Mouse (Mus musculus) liver, embryonic 12.5 days (tissue): Measurements from ENCODE around the gene Pard6a. TPM values are rescaled to one million over a fixed set of nuclear protein-coding genes. Genes with fewer than 3 reads are reported as not detected.

Source experiments
- ATAC-seq: fragments of 200-750 bp; cut with Nextera tagmentation; 2 replicates; pipeline ENCODE4 v1.8.0; 2017; ENCODE audit warnings: moderate number of reproducible peaks, mild to moderate bottlenecking, moderate library complexity
- H3K27ac ChIP-seq: fragments of 300-500 bp; sonication (generic); 2 replicates; pipeline ENCODE4 v1.5.1; 2016; ENCODE audit warnings: mild to moderate bottlenecking
- H3K27me3 ChIP-seq: fragments of 300-500 bp; sonication (generic); replicated peaks from 2 replicates; pipeline ENCODE4 v1.6.1; 2016; ENCODE audit warnings: mild to moderate bottlenecking, moderate library complexity
- H3K36me3 ChIP-seq: fragments of 300-500 bp; sonication (generic); 2 replicates; pipeline ENCODE4 v1.6.1; 2016; ENCODE audit warnings: mild to moderate bottlenecking, moderate library complexity
- H3K4me1 ChIP-seq: fragments of 300-500 bp; sonication (generic); 2 replicates; pipeline ENCODE4 v1.6.1; 2016
- H3K4me2 ChIP-seq: fragments of 300-500 bp; sonication (generic); 2 replicates; pipeline ENCODE4 v1.6.1; 2016; ENCODE audit warnings: mild to moderate bottlenecking, moderate library complexity
- H3K4me3 ChIP-seq: fragments of 300-500 bp; sonication (generic); 2 replicates; pipeline ENCODE4 v1.5.1; 2016; ENCODE audit warnings: mild to moderate bottlenecking, moderate library complexity
- H3K9ac ChIP-seq: fragments of 300-500 bp; sonication (generic); 2 replicates; pipeline ENCODE4 v1.6.1; 2016; ENCODE audit warnings: mild to moderate bottlenecking, moderate library complexity
- H3K9me3 ChIP-seq: fragments of 300-500 bp; sonication (generic); replicated peaks from 2 replicates; pipeline ENCODE4 v1.6.1; 2016; ENCODE audit warnings: mild to moderate bottlenecking, moderate library complexity
- WGBS: fragments of 180-500 bp; shearing (Covaris S2); methylation state at CpG from one replicate; pipeline ENCODE4 v1.1.7; 2016; ENCODE audit not compliant: insufficient replicate concordance; 5-methylcytosine and 5-hydroxymethylcytosine counted together
- polyA plus RNA-seq: library from polyadenylated mRNA; unstranded; fragments of >200 nt; fragmentation: Nextera tagmentation; extraction: Ambion mirVana; gene quantifications from 2 replicates; pipeline ENCODE4 v1.2.1, GENCODE M21; 2016

The Pard6a gene
- polyA plus RNA-seq: 9.2 and 10.8 TPM in 2 replicates

DNA sequence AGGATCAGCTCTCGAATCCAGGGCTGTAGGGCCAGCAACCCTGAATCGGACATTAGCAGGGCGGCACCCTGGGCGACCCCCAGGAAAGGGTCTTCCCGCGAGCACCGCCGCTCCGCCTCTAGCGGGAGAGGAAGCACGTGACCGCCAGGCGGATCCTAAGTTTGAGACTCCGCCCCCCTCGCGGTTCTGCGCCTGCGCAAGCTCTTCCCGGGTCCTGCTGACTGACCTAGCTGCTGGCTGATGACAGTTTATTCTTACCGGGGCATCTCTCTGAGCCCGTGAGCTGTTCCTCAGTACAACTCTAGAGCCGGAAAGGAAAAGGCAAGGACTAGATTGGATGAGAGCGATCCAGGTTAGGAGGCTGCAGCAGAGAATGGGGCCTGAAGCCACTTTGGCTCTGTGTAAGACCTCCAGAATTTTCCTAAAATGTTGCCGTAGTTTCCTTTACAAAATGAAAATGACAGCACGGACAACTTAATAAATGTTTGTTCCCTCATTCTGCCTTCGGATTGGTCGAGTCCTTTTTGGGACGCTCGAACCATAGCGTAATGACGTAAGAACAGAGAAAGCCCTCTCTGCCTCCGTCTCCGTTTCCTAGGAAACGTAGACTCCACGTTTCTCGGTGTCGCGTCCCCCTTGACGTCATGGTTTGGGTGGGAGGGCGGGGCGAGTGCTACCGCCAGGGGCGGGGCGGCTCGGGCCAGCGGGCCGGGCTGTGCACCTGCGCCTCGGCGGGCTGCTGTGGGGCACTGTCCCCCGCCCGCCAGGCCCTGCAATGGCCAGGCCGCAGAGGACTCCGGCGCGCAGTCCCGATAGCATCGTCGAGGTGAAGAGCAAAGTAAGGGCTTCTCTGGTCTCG is at the start of gene Pard6a, which contains the start of gene Acd:
Pard6a (plus strand) TSS at position 183 of the 859 bp plus-strand sequence.
Acd (minus strand) TSS at position 137 of the 859 bp plus-strand sequence.
- H3K9ac ChIP-seq: peak within 1 kb of the TSS; percentile 77
- H3K27me3 ChIP-seq: no peaks in the 10 kb centered on the region
- H3K4me3 ChIP-seq: peak within 1 kb of the TSS; percentile 78
- no peaks in the 10 kb centered on the region for H3K9me3 ChIP-seq
- H3K36me3 ChIP-seq: peaks cover 48% of the 10 kb centered on the region
- WGBS: 4% methylated on average over 60 of the region's 60 CpGs
- peak within 1 kb of the TSS; percentile 82 for H3K4me2 ChIP-seq
- peaks cover 46% of the 10 kb centered on the region for H3K4me1 ChIP-seq
- peak within 1 kb of the TSS; percentile 97 for H3K27ac ChIP-seq
- ATAC-seq: peak; percentile 81

DNA sequence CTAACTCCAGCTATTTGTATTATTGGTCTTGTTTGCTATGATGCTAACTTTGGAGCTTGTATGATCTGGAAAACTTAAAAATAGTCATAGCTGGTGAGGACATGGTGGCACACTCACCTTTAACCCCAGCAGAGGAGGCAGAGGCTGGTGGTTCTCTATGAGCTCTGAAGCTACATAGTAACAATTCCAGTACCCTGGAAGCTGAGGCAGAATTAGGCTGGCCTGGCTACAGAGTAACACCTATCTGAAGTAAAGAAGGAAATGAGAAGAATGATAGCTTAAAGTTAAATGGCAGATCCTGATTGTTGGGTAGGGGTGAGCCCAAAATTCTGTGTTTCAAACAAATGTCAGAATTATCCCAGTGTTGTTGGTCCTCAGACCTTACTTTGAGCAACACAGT is 43.3 kb upstream of the Pard6a start:
- no peak for ATAC-seq
- H3K4me1 ChIP-seq: no peaks in the 10 kb centered on the region
- H3K9ac ChIP-seq: no peak overlapping the region
- H3K9me3 ChIP-seq: no peaks in the 10 kb centered on the region
- no peak overlapping the region for H3K4me3 ChIP-seq
- H3K36me3 ChIP-seq: peaks cover 46% of the 10 kb centered on the region
- H3K4me2 ChIP-seq: no peak overlapping the region
- no peaks in the 10 kb centered on the region for H3K27me3 ChIP-seq
- H3K27ac ChIP-seq: no peak overlapping the region

DNA sequence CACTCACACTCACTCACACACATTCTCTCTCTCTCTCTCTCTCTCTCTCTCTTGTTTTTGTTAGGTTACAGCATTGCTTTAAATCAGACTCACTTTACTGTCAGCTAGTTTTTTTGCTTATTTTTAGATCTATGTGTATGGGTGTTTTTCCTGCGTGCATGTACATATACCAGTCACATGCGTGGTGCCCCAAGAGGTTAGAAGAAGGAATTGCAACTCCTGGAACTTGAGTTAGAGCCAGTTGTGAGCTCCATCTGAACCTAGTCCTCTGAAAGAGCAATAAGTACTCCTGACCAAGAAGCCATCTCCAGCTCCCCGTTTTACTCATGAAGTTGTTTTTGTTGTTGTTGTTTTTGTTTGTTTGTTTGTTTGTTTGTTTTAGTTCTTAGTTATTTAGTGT is 39.8 kb upstream of the Pard6a start:
- WGBS: 76% methylated on average over 3 of the region's 3 CpGs
- Histone ChIP-seq H3K27ac (no peak overlapping the region), H3K9me3 (no peaks in the 10 kb centered on the region), H3K4me3 (no peak overlapping the region), H3K9ac (no peak overlapping the region), H3K4me2 (no peak overlapping the region), H3K27me3 (no peaks in the 10 kb centered on the region), H3K4me1 (no peaks in the 10 kb centered on the region), H3K36me3 (peaks cover 60% of the 10 kb centered on the region)
- ATAC-seq: no peak

DNA sequence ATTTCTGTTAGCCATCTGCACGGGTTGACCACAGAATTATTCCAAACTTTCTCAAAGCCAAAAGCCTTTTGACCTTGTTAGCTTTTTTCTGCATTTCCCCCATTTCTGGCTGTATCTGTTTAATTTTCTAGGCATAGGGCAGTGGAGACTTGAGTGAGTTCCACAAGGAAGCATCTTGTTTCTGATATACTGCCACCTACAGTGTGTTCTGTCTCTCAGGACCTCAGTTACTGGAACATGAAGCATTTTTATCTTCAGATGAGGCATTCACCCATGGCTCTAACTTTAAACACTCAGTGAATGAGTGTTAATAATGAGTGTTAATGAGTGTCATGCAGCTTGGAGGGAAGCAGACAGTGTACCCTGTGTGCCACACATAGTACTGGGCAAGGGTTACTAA is 23.1 kb upstream of the Pard6a start:
- WGBS: 84% methylated on average over 1 of the region's 1 CpGs
- Histone ChIP-seq H3K9me3 (no peaks in the 10 kb centered on the region), H3K4me2 (no peak overlapping the region), H3K36me3 (peaks cover 100% of the 10 kb centered on the region), H3K27me3 (no peaks in the 10 kb centered on the region), H3K4me1 (no peaks in the 10 kb centered on the region), H3K27ac (no peak overlapping the region), H3K4me3 (no peak overlapping the region), H3K9ac (no peak overlapping the region)
- no peak for ATAC-seq

DNA sequence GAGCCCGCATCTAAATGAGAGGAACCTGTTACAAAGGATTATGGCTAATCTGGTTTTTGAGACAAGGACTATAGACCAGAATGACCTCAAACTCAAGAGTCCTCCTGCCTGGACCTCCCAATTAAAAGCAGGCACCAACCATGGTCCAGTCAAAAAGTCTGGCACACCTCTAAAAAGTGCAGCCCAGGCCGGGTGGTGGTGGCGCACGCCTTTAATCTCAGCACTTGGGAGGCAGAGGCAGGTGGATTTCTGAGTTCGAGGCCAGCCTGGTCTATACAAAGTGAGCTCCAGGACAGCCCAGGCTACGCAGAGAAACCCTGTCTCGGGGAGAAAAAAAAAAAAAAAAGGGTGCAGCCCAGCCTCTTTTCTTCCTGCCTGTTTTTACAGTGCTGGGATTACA is 15.6 kb upstream of the Pard6a start:
- Histone ChIP-seq H3K27me3 (0 out of 2 replicates have a peak, but pooled peaks cover 3% of the 10 kb centered on the region), H3K9ac (no peak overlapping the region), H3K36me3 (peaks cover 43% of the 10 kb centered on the region), H3K4me2 (peak overlapping the region; percentile 51), H3K27ac (no peak overlapping the region), H3K9me3 (no peaks in the 10 kb centered on the region), H3K4me1 (peaks cover 13% of the 10 kb centered on the region; the same call in 1 of the 2 replicates), H3K4me3 (no peak overlapping the region)
- WGBS: 57% methylated on average over 7 of the region's 7 CpGs
- no peak for ATAC-seq

DNA sequence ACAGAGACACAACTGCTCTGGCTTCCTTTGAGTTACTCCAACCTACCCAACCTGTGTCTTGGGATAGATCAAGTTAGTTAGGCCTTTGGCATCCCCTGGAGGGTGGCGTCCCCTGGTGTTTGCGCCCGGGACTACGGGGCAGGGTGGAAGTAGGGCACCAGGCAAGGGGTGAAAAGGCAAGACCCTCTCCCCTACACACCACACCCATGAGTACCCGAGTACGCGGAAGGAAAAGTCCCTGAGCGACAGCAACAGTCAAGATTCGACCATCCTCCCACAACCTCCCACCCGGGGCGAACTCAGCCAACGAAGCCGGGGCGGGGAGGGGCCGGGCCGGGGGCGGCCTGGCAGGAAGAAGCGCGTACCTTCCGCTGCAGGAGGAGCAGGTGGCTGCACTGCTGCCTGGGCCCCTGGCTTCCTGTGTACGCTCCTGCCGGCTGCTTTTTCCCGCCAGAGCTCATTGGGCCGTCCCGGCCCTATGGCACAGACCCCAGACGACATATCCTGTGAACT is 15.1 kb upstream of the Pard6a start, which contains the start of gene Carmil2:
Carmil2 (plus strand) TSS at position 479 of the 513 bp plus-strand sequence.
- Histone ChIP-seq H3K4me1 (peaks cover 13% of the 10 kb centered on the region; the same call in 1 of the 2 replicates), H3K27me3 (0 out of 2 replicates have a peak, but pooled peaks cover 3% of the 10 kb centered on the region), H3K4me2 (peak within 1 kb of the TSS; percentile 51), H3K4me3 (peak within 1 kb of the TSS; percentile 6; the same call in 1 of the 2 replicates), H3K9me3 (no peaks in the 10 kb centered on the region), H3K27ac (0 out of 2 replicates have a peak within 1 kb of the TSS, but pooled peaks have one; percentile 13), H3K36me3 (peaks cover 37% of the 10 kb centered on the region), H3K9ac (0 out of 2 replicates have a peak within 1 kb of the TSS, but pooled peaks have one; percentile 27)
- ATAC-seq: peak; percentile 36; the same call in 1 of the 2 replicates
- 8% methylated on average over 23 of the region's 26 CpGs for whole genome bisulfite sequencing

DNA sequence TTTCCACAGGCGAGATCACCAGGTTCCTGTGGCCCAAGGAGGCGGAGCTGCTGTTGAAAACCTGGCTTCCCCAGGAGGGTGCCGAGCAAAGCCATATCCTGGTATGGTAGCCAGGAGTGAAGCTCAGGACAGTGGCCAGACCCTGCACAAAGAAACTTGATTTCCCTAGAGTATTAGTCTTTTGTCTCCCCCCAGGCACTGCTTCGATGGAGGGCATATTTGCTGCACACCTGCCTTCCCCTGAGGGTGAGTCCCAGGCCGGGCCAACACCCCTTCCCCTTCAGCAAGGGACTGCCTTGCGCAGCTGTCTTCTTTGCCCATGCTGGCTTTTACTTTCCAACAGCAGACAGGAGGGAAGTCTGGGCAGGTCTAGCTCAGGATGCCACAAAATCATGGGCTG is 14.4 kb upstream of the Pard6a start:
- Histone ChIP-seq H3K9ac (no peak overlapping the region), H3K4me3 (no peak overlapping the region), H3K36me3 (peaks cover 30% of the 10 kb centered on the region), H3K27me3 (0 out of 2 replicates have a peak, but pooled peaks cover 3% of the 10 kb centered on the region), H3K4me1 (peaks cover 13% of the 10 kb centered on the region; the same call in 1 of the 2 replicates), H3K4me2 (peak overlapping the region; percentile 51), H3K9me3 (no peaks in the 10 kb centered on the region), H3K27ac (0 out of 2 replicates have a peak overlapping the region, but pooled peaks have one; percentile 13)
- ATAC-seq: no peak
- WGBS: 67% methylated on average over 6 of the region's 6 CpGs

DNA sequence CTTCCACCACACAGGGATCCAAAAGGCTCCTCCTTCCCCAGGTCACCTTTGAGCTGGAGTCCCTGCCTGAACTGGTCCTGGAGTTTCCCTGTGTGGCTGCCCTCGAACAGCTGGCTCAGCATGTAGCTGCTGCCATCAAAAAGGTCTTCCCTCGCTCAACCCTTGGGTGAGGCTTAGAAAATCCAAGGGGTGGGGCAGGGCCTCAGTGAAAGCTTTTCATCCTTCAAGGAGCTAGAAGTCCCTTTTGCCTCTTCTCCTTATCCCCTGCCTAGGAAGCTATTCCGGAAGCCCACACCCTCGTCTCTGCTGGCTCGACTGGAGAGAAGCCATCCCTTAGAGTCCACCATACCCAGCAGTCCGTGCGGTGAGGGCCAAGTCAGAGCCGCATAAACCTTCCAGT is 13.4 kb upstream of the Pard6a start:
- Histone ChIP-seq H3K4me2 (no peak overlapping the region), H3K9ac (no peak overlapping the region), H3K9me3 (no peaks in the 10 kb centered on the region), H3K4me3 (no peak overlapping the region), H3K27ac (no peak overlapping the region), H3K27me3 (peaks cover 3% of the 10 kb centered on the region; the same call in 1 of the 2 replicates), H3K4me1 (peaks cover 13% of the 10 kb centered on the region; the same call in 1 of the 2 replicates), H3K36me3 (peaks cover 21% of the 10 kb centered on the region)
- WGBS: 65% methylated on average over 8 of the region's 8 CpGs
- ATAC-seq: no peak

DNA sequence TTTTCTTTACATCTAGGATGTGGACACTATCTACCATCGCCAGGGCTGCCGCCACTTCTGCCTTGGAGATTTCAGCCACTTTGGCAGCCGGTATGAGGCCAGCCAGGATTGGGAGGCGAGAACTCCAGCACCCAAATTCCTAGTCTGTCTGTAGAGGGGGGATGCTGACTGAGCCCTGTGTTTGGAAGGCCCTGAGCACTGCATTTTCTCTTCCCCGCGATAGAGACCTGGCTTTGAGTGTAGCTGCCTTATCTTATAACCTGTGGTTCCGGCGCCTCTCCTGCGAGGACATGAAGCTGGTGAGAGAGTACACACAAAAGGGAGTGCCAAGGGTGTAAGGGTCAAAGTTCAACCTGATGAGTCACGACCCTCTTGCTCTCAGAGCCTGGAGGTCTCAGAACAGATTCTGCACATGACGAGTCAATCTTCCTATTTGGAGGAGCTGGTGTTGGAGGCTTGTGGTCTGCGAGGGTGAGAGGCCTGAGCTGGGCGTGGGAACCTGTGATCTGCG is 12.7 kb upstream of the Pard6a start:
- ATAC-seq: no peak
- no peak overlapping the region for H3K27ac ChIP-seq
- no peak overlapping the region for H3K4me3 ChIP-seq
- H3K9ac ChIP-seq: no peak overlapping the region
- H3K27me3 ChIP-seq: peaks cover 3% of the 10 kb centered on the region; the same call in 1 of the 2 replicates
- 38% methylated on average over 14 of the region's 14 CpGs for WGBS
- H3K9me3 ChIP-seq: no peaks in the 10 kb centered on the region
- peaks cover 13% of the 10 kb centered on the region for H3K36me3 ChIP-seq
- peaks cover 13% of the 10 kb centered on the region; the same call in 1 of the 2 replicates for H3K4me1 ChIP-seq
- no peak overlapping the region for H3K4me2 ChIP-seq

DNA sequence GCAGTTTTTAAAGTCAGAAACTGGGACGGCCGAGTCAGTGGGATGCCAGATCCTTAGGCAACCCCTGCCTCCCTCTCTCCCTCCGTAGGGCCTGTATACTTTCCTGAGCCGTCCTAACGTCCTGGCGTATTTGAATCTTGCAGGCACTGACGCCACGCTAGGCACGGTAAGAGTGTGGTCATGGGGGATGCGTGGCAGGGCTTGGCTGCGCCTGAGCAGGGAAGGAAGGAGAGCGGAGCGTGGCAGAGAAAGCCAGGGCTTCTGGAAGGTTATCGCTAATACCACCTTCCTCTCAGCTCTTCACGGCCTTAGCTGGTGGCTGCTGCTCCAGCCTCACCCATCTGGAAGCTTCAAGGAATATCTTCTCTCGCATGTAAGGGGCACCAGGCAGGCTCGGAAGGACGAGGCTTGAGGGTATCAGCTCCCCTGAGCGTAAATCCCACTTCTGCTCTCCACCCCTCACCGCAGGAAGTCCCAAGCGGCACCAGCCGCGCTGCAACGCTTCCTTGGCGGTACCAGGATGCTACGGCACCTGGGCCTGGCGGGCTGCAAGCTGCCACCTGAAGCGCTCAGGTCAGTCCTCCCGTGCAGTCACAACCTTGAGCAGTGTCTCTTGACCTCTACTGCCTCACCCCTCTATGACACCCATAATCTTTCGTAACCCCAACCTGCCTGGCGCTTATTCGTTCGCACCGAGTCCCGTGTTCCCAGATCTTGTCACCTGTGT is 11.5 kb upstream of the Pard6a start:
- WGBS: 64% methylated on average over 35 of the region's 35 CpGs
- H3K27me3 ChIP-seq: peaks cover 12% of the 10 kb centered on the region
- no peak overlapping the region for H3K27ac ChIP-seq
- no peaks in the 10 kb centered on the region for H3K9me3 ChIP-seq
- peaks cover 23% of the 10 kb centered on the region for H3K4me1 ChIP-seq
- no peak overlapping the region for H3K9ac ChIP-seq
- peaks cover 2% of the 10 kb centered on the region for H3K36me3 ChIP-seq
- ATAC-seq: no peak
- no peak overlapping the region for H3K4me3 ChIP-seq
- H3K4me2 ChIP-seq: no peak overlapping the region

DNA sequence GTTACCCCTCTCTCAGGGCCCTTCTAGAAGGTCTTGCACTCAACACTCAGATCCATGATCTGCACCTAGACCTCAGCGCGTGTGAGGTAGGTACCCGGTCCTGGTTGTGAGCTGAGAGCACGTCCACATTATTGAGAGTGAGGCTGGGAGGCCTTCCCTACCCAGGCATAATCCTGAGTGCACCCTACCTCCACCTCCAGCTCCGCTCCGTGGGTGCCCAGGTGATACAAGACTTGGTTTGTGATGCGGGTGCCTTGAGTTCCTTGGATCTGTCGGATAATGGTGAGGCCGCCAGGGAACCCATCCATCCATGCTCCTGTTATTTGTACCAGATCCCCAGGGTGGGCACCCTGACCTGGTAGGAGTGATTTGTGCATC is 11.0 kb upstream of the Pard6a start:
- Histone ChIP-seq H3K27ac (no peak overlapping the region), H3K36me3 (no peaks in the 10 kb centered on the region), H3K4me3 (no peak overlapping the region), H3K27me3 (peaks cover 17% of the 10 kb centered on the region), H3K4me2 (no peak overlapping the region), H3K9ac (no peak overlapping the region), H3K4me1 (peaks cover 27% of the 10 kb centered on the region), H3K9me3 (no peaks in the 10 kb centered on the region)
- ATAC-seq: no peak
- 82% methylated on average over 9 of the region's 9 CpGs for WGBS
